32 mouse cellular contexts compared by ENCODE assay signal in genomic region chr8:128991389-128991788, GRCm38 (mm10).
"Had no signal": no experiment of that assay in that cellular context is flagged by ENCODE, and none has a peak within 500 bp of the region (broad histone marks: within the 10 kb centered on the region; RNA-seq: fewer than 3 reads in every experiment).

No protein-coding gene starts in this region.

- H3K4me2 ChIP-seq: limb, embryonic 12.5 days; limb, embryonic 13.5 days; limb, embryonic 15.5 days; liver, embryonic 11.5 days; liver, embryonic 12.5 days; liver, embryonic 13.5 days; liver, embryonic 15.5 days; lung, embryonic 14.5 days; lung, embryonic 15.5 days; midbrain, embryonic 11.5 days; midbrain, embryonic 12.5 days; midbrain, embryonic 13.5 days; midbrain, embryonic 15.5 days; neural tube, embryonic 12.5 days had no signal

- H3K27ac ChIP-seq: limb, embryonic 10.5 days; limb, embryonic 12.5 days; limb, embryonic 13.5 days; limb, embryonic 15.5 days; liver, embryonic 12.5 days; liver, embryonic 13.5 days; liver, embryonic 14.5 days; liver, embryonic 15.5 days; lung, embryonic 15.5 days; macrophage; midbrain, embryonic 10.5 days; midbrain, embryonic 12.5 days; midbrain, embryonic 13.5 days; midbrain, embryonic 15.5 days; neural tube, embryonic 12.5 days had no signal

- H3K27me3 ChIP-seq: limb, embryonic 12.5 days; limb, embryonic 13.5 days; limb, embryonic 15.5 days; liver, embryonic 12.5 days; liver, embryonic 13.5 days; liver, embryonic 15.5 days; lung, embryonic 15.5 days; megakaryocyte, embryonic 14.5 days; midbrain, embryonic 12.5 days; midbrain, embryonic 13.5 days; midbrain, embryonic 15.5 days; neural tube, embryonic 12.5 days had no signal

- DNase-seq: left cerebral cortex, postnatal 4 days; liver; liver, embryonic 13.5 days; liver, postnatal 0 days; lung, adult 18-20 months; lung, adult 2 months; lung, embryonic 14.5 days; lung, postnatal 10 days; lung, postnatal 14 days; lung, postnatal 36 days; lung, postnatal 4 days; midbrain, embryonic 14.5 days had no signal

- H3K36me3 ChIP-seq: limb, embryonic 10.5 days; limb, embryonic 12.5 days; limb, embryonic 13.5 days; limb, embryonic 15.5 days; liver, embryonic 12.5 days; liver, embryonic 13.5 days; liver, embryonic 15.5 days; lung, embryonic 15.5 days; midbrain, embryonic 10.5 days; midbrain, embryonic 12.5 days; midbrain, embryonic 13.5 days; midbrain, embryonic 15.5 days; neural tube, embryonic 12.5 days had no signal

- H3K4me1 ChIP-seq: limb, embryonic 10.5 days; limb, embryonic 12.5 days; limb, embryonic 13.5 days; limb, embryonic 15.5 days; liver, embryonic 12.5 days; liver, embryonic 13.5 days; liver, embryonic 15.5 days; lung, embryonic 15.5 days; megakaryocyte, embryonic 14.5 days; midbrain, embryonic 10.5 days; midbrain, embryonic 12.5 days; midbrain, embryonic 13.5 days; midbrain, embryonic 15.5 days; neural tube, embryonic 12.5 days had no signal

- H3K9ac ChIP-seq: limb, embryonic 12.5 days; limb, embryonic 13.5 days; limb, embryonic 15.5 days; liver, embryonic 12.5 days; liver, embryonic 13.5 days; liver, embryonic 14.5 days; liver, embryonic 15.5 days; liver, postnatal 0 days; lung, embryonic 14.5 days; lung, embryonic 15.5 days; midbrain, embryonic 12.5 days; midbrain, embryonic 13.5 days; midbrain, embryonic 15.5 days; neural tube, embryonic 12.5 days had no signal

- H3K9me3 ChIP-seq: limb, embryonic 10.5 days; limb, embryonic 12.5 days; limb, embryonic 13.5 days; limb, embryonic 15.5 days; liver, embryonic 12.5 days; liver, embryonic 13.5 days; liver, embryonic 15.5 days; lung, embryonic 15.5 days; megakaryocyte, embryonic 14.5 days; midbrain, embryonic 10.5 days; midbrain, embryonic 12.5 days; midbrain, embryonic 13.5 days; midbrain, embryonic 15.5 days; neural tube, embryonic 12.5 days had no signal

- H3K4me3 ChIP-seq: limb, embryonic 10.5 days; limb, embryonic 12.5 days; limb, embryonic 13.5 days; limb, embryonic 15.5 days; liver, embryonic 12.5 days; liver, embryonic 13.5 days; liver, embryonic 15.5 days; lung, embryonic 15.5 days; megakaryocyte, embryonic 14.5 days; midbrain, embryonic 10.5 days; midbrain, embryonic 12.5 days; midbrain, embryonic 13.5 days; midbrain, embryonic 15.5 days; myocyte; neural tube, embryonic 12.5 days had no signal

- ATAC-seq: liver, embryonic 12.5 days; liver, postnatal 0 days; lung, postnatal 0 days; midbrain, embryonic 13.5 days; midbrain, embryonic 15.5 days; midbrain, embryonic 16.5 days had no signal
